Mouse (Mus musculus) granulocyte monocyte progenitor cell, adult 5-6 weeks (primary cell): ENCODE data around the gene Zfp740. TPM values are rescaled to one million over a fixed set of nuclear protein-coding genes. Genes with fewer than 3 reads are reported as not detected.

ENCODE experiments used
- ATAC-seq: replicated peaks from 2 replicates; pipeline ENCODE4 v1.8.0; 2016; ENCODE audit warnings: mild to moderate bottlenecking, moderate TSS enrichment, inconsistent platforms; ENCODE audit not compliant: poor library complexity, severe bottlenecking
- total RNA-seq, 2 experiments: library from RNA; stranded (forward) in 1 of 2; stranded (reverse) in 1 of 2; fragments of 200-712, 200-1000 nt in 1 of 2; fragments of >200 nt in 1 of 2; fragmentation: Nextera tagmentation in 1 of 2; gene quantifications; 2 replicates each; pipeline ENCODE4 v1.2.3; 2014 to 2017

Gene Zfp740
- total RNA-seq, 2 experiments from 2014 or later, result 23.8 to 68.9 TPM

GRCm38 (mm10) chr15:102191699-102192098, 11.3 kb upstream of the Zfp740 start:
- no peak for ATAC-seq

- peak; percentile 88 for ATAC-seq
Measured at GRCm38 (mm10) chr15:102192271-102192812, 10.7 kb upstream of the Zfp740 start.

- peak; percentile 45; the same call in 1 of the 2 replicates for ATAC-seq
Measured at GRCm38 (mm10) chr15:102192820-102193386, 10.1 kb upstream of the Zfp740 start.

- ATAC-seq, result no peak
Measured at GRCm38 (mm10) chr15:102193652-102194051, 9.4 kb upstream of the Zfp740 start.

GRCm38 (mm10) chr15:102194439-102194838, 8.6 kb upstream of the Zfp740 start:
- no peak for ATAC-seq

- no peak for ATAC-seq
Measured at GRCm38 (mm10) chr15:102195373-102195772, 7.7 kb upstream of the Zfp740 start.

- no peak for ATAC-seq
Measured at GRCm38 (mm10) chr15:102198841-102199240, 4.2 kb upstream of the Zfp740 start.

- peak; percentile 26 for ATAC-seq
Measured at GRCm38 (mm10) chr15:102203835-102204381, 859 bp downstream of the Zfp740 start.

- ATAC-seq, result no peak
Measured at GRCm38 (mm10) chr15:102204674-102205505, 1.8 kb downstream of the Zfp740 start, which contains the start of gene Csad. Gene Csad, minus strand, starts transcription at chr15:102204724.

- no peak for ATAC-seq
Measured at GRCm38 (mm10) chr15:102205779-102206178, 2.7 kb downstream of the Zfp740 start.

- no peak for ATAC-seq
Measured at GRCm38 (mm10) chr15:102207351-102207750, 4.3 kb downstream of the Zfp740 start.

- peak; percentile 8; the same call in 1 of the 2 replicates for ATAC-seq
Measured at GRCm38 (mm10) chr15:102208092-102208561, 5.1 kb downstream of the Zfp740 start.

GRCm38 (mm10) chr15:102209114-102209513, 6.1 kb downstream of the Zfp740 start:
- no peak for ATAC-seq

- no peak for ATAC-seq
Measured at GRCm38 (mm10) chr15:102210816-102211215, 7.8 kb downstream of the Zfp740 start.

- no peak for ATAC-seq
Measured at GRCm38 (mm10) chr15:102211895-102212294, 8.8 kb downstream of the Zfp740 start.

GRCm38 (mm10) chr15:102214132-102214531, 11.1 kb downstream of the Zfp740 start:
- no peak for ATAC-seq

GRCm38 (mm10) chr15:102215624-102216023, 12.6 kb downstream of the Zfp740 start:
- ATAC-seq, result no peak

GRCm38 (mm10) chr15:102216459-102217228, 13.6 kb downstream of the Zfp740 start:
- ATAC-seq, result no peak

GRCm38 (mm10) chr15:102217325-102217724, 14.3 kb downstream of the Zfp740 start:
- ATAC-seq, result no peak

GRCm38 (mm10) chr15:102222386-102222785, 19.3 kb downstream of the Zfp740 start:
- ATAC-seq, result no peak
